Mouse (Mus musculus) stomach, adult 2 months (tissue): ENCODE data around the gene Bicral. TPM values are rescaled to one million over a fixed set of nuclear protein-coding genes. Genes with fewer than 3 reads are reported as not detected.

Experiments
- polyA plus RNA-seq: library from polyadenylated mRNA; depleted of rRNA; stranded (reverse); fragments of >200 nt; gene quantifications from 2 replicates; pipeline ENCODE4 v1.2.3, GENCODE M21; 2012; rRNA removed

The Bicral gene
- 2.3 and 3.6 TPM in 2 replicates for polyA plus RNA-seq

GRCm38 (mm10) chr17:46857903-46858748 lies at the start of gene Bicral:
Gene Bicral, minus strand, starts transcription at chr17:46858482.

DNA sequence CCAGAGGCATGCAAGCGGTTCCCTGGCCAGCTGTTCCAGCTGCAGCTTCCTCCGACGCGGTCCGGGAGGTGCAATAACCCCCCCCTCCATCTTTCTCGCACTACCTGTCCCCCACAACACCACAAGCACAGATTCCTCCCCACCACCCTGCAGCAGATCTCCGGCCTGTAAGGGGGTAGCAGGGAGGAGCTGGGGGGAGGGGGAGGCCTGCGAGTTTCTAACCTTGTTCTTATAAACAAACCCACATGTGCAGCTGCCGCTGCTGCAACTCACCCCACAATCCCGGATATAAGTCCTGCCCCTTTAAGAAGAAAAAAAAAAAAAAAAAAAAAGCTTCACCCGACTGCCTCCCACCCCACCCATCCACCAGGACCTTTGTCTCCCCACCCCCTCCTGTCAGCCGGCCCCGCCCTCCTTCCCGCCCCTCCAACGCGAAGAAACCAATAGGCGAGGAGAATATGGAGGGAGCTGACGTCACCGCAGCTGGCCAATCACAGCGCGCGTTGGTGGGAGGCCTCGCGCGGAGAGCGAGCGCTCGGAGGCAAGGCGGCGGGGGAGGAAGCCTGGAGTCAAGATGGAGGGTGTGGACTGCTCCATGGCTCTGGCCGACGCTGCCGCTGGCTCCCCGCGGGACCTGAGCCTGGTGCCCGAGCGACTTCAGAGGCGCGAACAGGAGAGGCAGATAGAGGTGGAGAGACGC lies 32.0 kb upstream of the Bicral start, which contains the start of gene Tbcc:
Tbcc (plus strand) TSS at position 569 of the 700 bp plus-strand sequence.

GRCm38 (mm10) chr17:46782341-46783221 lies 75.7 kb downstream of the Bicral start, which contains the start of gene Rpl7l1:
Gene Rpl7l1, minus strand, starts transcription at chr17:46782672.

GRCm38 (mm10) chr17:46772404-46773277 lies 85.6 kb downstream of the Bicral start, which contains the start of gene 2310039H08Rik:
Gene 2310039H08Rik, plus strand, starts transcription at chr17:46772635.

DNA sequence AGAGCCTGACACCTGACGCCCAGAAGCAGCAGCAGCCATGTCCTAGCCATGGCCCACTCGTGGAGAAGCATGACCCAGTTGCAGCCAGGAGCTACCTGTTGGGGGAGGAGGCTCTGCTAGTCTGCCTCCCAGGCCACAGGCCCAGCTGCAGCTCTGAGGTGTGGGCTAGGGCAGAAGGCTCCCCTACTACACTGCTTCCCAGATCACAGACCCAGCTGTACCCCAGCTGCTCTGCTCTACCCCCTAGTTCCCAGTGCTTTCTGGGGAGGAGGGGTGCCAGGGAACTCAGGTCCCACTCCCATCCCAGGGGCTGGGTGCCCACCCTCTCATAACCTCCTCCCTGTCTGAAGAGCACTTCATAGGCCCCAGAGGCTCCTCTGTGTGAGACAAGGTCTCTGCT lies 94.7 kb downstream of the Bicral start, which contains the start of gene Ptcra:
Ptcra (minus strand) TSS at position 169 of the 400 bp plus-strand sequence.

DNA sequence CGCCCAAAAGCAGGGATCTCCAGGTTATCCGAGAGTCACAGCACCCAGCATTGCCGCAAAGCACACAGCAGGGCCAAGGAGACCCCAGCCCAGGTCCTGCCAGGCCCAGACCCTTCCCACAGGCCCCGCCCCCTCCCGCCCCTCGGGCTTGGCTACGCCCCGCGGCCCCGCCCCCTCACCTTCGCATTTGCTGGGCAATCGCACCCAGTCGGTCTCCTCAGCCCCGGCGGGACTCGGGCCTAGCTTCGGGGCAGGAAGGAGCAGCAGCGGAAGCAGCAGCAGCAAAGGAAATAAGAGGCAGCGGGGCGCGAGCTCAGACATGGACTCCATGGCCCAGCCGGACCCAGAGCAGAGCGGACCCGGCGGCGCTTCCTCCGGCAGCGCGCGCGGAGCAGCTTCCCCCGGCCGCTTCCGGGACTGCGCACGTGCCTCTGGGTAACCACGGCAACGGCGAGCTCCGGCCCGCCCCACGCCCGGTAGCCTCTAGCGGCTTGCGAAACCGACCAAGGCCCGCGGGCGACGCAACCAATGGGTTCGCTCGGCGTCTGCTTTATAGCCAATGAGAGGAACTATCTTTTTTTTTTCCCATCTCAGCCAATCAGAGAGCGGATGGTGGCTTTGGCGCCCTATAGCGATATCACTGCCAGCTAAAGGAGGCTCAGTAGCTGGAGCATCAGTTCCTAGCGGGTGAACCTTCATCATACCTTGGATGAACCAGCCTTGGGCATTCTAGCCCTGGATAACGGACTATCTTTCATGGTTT lies 106.3 kb downstream of the Bicral start, which contains the start of gene Cnpy3:
Cnpy3 (minus strand) TSS at position 421 of the 763 bp plus-strand sequence.

Other genes with a start within 250 kb of the Bicral start
- 9.8 and 11.4 TPM in 2 replicates for gene Ptk7, start 229.0 kb downstream of the Bicral start, polyA plus RNA-seq
- 25.6 and 26.9 TPM in 2 replicates for gene Klc4, start 212.5 kb downstream of the Bicral start, polyA plus RNA-seq
- 82.3 and 134 TPM in 2 replicates for gene Mrpl2, start 212.3 kb downstream of the Bicral start, polyA plus RNA-seq
- gene Cul7, start 208.1 kb downstream of the Bicral start, polyA plus RNA-seq, result 10.3 and 11.6 TPM in 2 replicates
- gene Rrp36, start 184.1 kb downstream of the Bicral start, polyA plus RNA-seq, result 12.3 and 13.9 TPM in 2 replicates
- gene Mea1, start 179.7 kb downstream of the Bicral start, polyA plus RNA-seq, result 38.3 and 46.0 TPM in 2 replicates
- gene Klhdc3, start 177.6 kb downstream of the Bicral start, polyA plus RNA-seq, result 43.7 and 44.0 TPM in 2 replicates
- gene Ppp2r5d, start 153.4 kb downstream of the Bicral start, polyA plus RNA-seq, result 24.8 and 25.1 TPM in 2 replicates
- gene Pex6, start 147.0 kb downstream of the Bicral start, polyA plus RNA-seq, result 36.4 and 50.9 TPM in 2 replicates
- gene Gnmt, start 129.3 kb downstream of the Bicral start, polyA plus RNA-seq, result 5.5 and 6.4 TPM in 2 replicates
- 21.6 and 22.8 TPM in 2 replicates for gene Cnpy3, start 106.3 kb downstream of the Bicral start, polyA plus RNA-seq
- not detected in 2 replicates for gene Ptcra, start 94.8 kb downstream of the Bicral start, polyA plus RNA-seq
- gene 2310039H08Rik, start 85.8 kb downstream of the Bicral start, polyA plus RNA-seq, result 72.5 and 98.8 TPM in 2 replicates
- 4.9 and 6.2 TPM in 2 replicates for gene Rpl7l1, start 75.8 kb downstream of the Bicral start, polyA plus RNA-seq
- gene Tbcc, start 32.2 kb upstream of the Bicral start, polyA plus RNA-seq, result 6.6 and 9.8 TPM in 2 replicates
- gene Prph2, start 52.0 kb upstream of the Bicral start, polyA plus RNA-seq, result not detected in 2 replicates
- gene Ubr2, start 152.1 kb upstream of the Bicral start, polyA plus RNA-seq, result 7.2 and 11.6 TPM in 2 replicates